Mouse (Mus musculus) MEL (cell line): ENCODE measurements at regions not wholly inside any gene's neighbourhood (a gene's known extent, or its start where the extent isn't known, plus 50 kb on each side); places are given as distances from the start of the nearest gene placed in this dataset.

Source experiments
- CHD1 ChIP-seq: IDR thresholded peaks from 2 replicates; pipeline ENCODE4 v1.6.1; 2012; ENCODE audit warnings: low read depth, mild to moderate bottlenecking, inconsistent platforms, low read length, improper control_type of control experiment
- EP300 ChIP-seq, 2 experiments: IDR thresholded peaks; 2 replicates each; pipeline ENCODE4 v1.6.1; 2011; ENCODE audit warnings: improper control_type of control experiment in 2 of 2, low read length in 2 of 2, low read depth in 1 of 2, mild to moderate bottlenecking in 1 of 2
- GATA1 ChIP-seq: IDR thresholded peaks from 2 replicates; pipeline ENCODE4 v1.6.1; 2011; ENCODE audit warnings: low read depth, low read length, improper control_type of control experiment
- MEF2A ChIP-seq: IDR thresholded peaks from 2 replicates; pipeline ENCODE4 v1.6.1; 2014; ENCODE audit warnings: low read depth, mild to moderate bottlenecking, inconsistent platforms, low read length, improper control_type of control experiment; ENCODE audit not compliant: poor library complexity, insufficient replicate concordance, severe bottlenecking; ENCODE audit errors: extremely low read depth
- POLR2A ChIP-seq, 2 experiments: IDR thresholded peaks; 2 replicates each; pipeline ENCODE4 v1.6.1; 2011 to 2012; ENCODE audit warnings: low read length in 2 of 2, mild to moderate bottlenecking in 2 of 2, control low read depth in 1 of 2, improper control_type of control experiment in 1 of 2, low read depth in 1 of 2, moderate library complexity in 1 of 2; ENCODE audit not compliant: control insufficient read depth in 1 of 2, insufficient read depth in 1 of 2, poor library complexity in 1 of 2
- RAD21 ChIP-seq: IDR thresholded peaks from 2 replicates; pipeline ENCODE4 v1.6.1; 2011; ENCODE audit warnings: mild to moderate bottlenecking, low read depth, low read length, improper control_type of control experiment
- USF1 ChIP-seq: IDR thresholded peaks from 2 replicates; pipeline ENCODE4 v1.6.1; 2014; ENCODE audit warnings: low read depth, mild to moderate bottlenecking, inconsistent platforms, low read length, improper control_type of control experiment, moderate library complexity
- ZC3H11A ChIP-seq: IDR thresholded peaks from 2 replicates; pipeline ENCODE4 v1.6.1; 2012; ENCODE audit warnings: low read depth, mild to moderate bottlenecking, inconsistent platforms, low read length, improper control_type of control experiment

GRCm38 (mm10) chr10:27990359-27991056, 84.1 kb upstream of the Ptprk start:
- TF ChIP-seq RAD21 (no peak), POLR2A (IDR thresholded peaks at IDR 0.05; ENCODE audit: control insufficient read depth in 1 of 2, insufficient read depth in 1 of 2, low read depth in 1 of 2, low read length in 2 of 2, poor library complexity in 1 of 2) (no peak), CHD1 (no peak), MEF2A (no peak), ZC3H11A (no peak), EP300 (IDR thresholded peaks at IDR 0.05; ENCODE audit: low read depth in 1 of 2, low read length in 2 of 2) (no peak), GATA1 (no peak), USF1 (no peak)
